Mouse (Mus musculus): ENCODE results near the gene Vmn2r74. TPM values are rescaled to one million over a fixed set of nuclear protein-coding genes. Genes with fewer than 3 reads are reported as not detected.

Gene Vmn2r74
- total RNA-seq (2017) = not detected in 3 replicates

GRCm38 (mm10) chr7:85961529-85961928, at the start of gene Vmn2r74:
Gene Vmn2r74, minus strand, starts transcription at chr7:85961629.
- ATAC-seq (replicated peaks; ENCODE audit: insufficient number of reproducible peaks, low FRiP score, low TSS enrichment, poor library complexity, severe bottlenecking) = no peak

- ATAC-seq (replicated peaks; ENCODE audit: insufficient number of reproducible peaks, low FRiP score, low TSS enrichment, poor library complexity, severe bottlenecking) = no peak
Observed at GRCm38 (mm10) chr7:86007533-86007932, 46.1 kb upstream of the Vmn2r74 start.

Other genes starting within 250 kb of the Vmn2r74 start
- gene Vmn2r72, start 206.5 kb downstream of the Vmn2r74 start, total RNA-seq (2017) = not detected in 3 replicates
- not detected in 3 replicates for gene Vmn2r73, start 85.4 kb downstream of the Vmn2r74 start, total RNA-seq (2017)
- not detected in 3 replicates for gene Vmn2r75, start 210.1 kb upstream of the Vmn2r74 start, total RNA-seq (2017)

Measured in monocyte, adult 5-6 weeks (primary cell).